Mouse (Mus musculus) lung, embryonic 16.5 days (tissue): ENCODE data around the gene Cldn8. TPM values are rescaled to one million over a fixed set of nuclear protein-coding genes. Genes with fewer than 3 reads are reported as not detected.

Experiments
- polyA plus RNA-seq: library from polyadenylated mRNA; unstranded; fragments of >200 nt; fragmentation: Nextera tagmentation; extraction: Ambion mirVana; gene quantifications from 2 replicates; pipeline ENCODE4 v1.2.1, GENCODE M21; 2015

Gene Cldn8
- polyA plus RNA-seq, 1 experiment from 2014 or later: 3.3 TPM

Other genes with a start within 250 kb of the Cldn8 start
- not detected in 2 replicates for gene Cldn17, start 56.2 kb downstream of the Cldn8 start, polyA plus RNA-seq
- not detected in 2 replicates for gene Krtap24-1, start 49.1 kb upstream of the Cldn8 start, polyA plus RNA-seq
- gene 2310079G19Rik, start 64.5 kb upstream of the Cldn8 start, polyA plus RNA-seq: not detected in 2 replicates
- gene Krtap26-1, start 84.6 kb upstream of the Cldn8 start, polyA plus RNA-seq: not detected in 2 replicates
- gene Krtap27-1, start 108.5 kb upstream of the Cldn8 start, polyA plus RNA-seq: not detected in 2 replicates
- gene 2310061N02Rik, start 144.8 kb upstream of the Cldn8 start, polyA plus RNA-seq: not detected in 2 replicates
- not detected in 2 replicates for gene Krtap13-1, start 165.7 kb upstream of the Cldn8 start, polyA plus RNA-seq
- gene Krtap13, start 188.5 kb upstream of the Cldn8 start, polyA plus RNA-seq: 1.9 TPM in 1 of 2 replicates, not detected in the other
- 1.7 TPM in 1 of 2 replicates, not detected in the other for gene 2310034C09Rik, start 195.7 kb upstream of the Cldn8 start, polyA plus RNA-seq
- not detected in 2 replicates for gene 2310057N15Rik, start 211.0 kb upstream of the Cldn8 start, polyA plus RNA-seq
- gene Gm5965, start 214.7 kb upstream of the Cldn8 start, polyA plus RNA-seq: not detected in 2 replicates
- 0.94 TPM in 1 of 2 replicates, not detected in the other for gene Gm20741, start 249.0 kb upstream of the Cldn8 start, polyA plus RNA-seq